Mouse (Mus musculus) cerebellum, adult 2 months (tissue): ENCODE results near the gene Hint1. TPM values are rescaled to one million over a fixed set of nuclear protein-coding genes. Genes with fewer than 3 reads are reported as not detected.

Experiments
- DNase-seq, 2 experiments: peaks; one replicate each; pipeline ENCODE4 v3.0.0; 2021
- H3K27ac ChIP-seq: fragments of 200-500 bp; 2 replicates; pipeline ENCODE4 v1.5.1; 2012; ENCODE audit warnings: low read length, control low read depth, inconsistent platforms; ENCODE audit not compliant: insufficient read depth
- H3K27me3 ChIP-seq: fragments of 200-500 bp; 2 replicates; pipeline ENCODE4 v1.6.1; 2012; ENCODE audit warnings: inconsistent platforms, mild to moderate bottlenecking, low read length, moderate library complexity; ENCODE audit not compliant: control insufficient read depth, insufficient read depth
- H3K4me1 ChIP-seq: fragments of 200-500 bp; 2 replicates; pipeline ENCODE4 v1.6.1; 2011; ENCODE audit warnings: low read length; ENCODE audit not compliant: control insufficient read depth, insufficient read depth
- H3K4me3 ChIP-seq: fragments of 200-500 bp; replicated peaks from 2 replicates; pipeline ENCODE3; 2011; ENCODE audit warnings: mild to moderate bottlenecking, low read depth, low read length, control low read depth; ENCODE audit not compliant: insufficient read depth
- CTCF ChIP-seq: fragments of 200-500 bp; IDR thresholded peaks from 2 replicates; pipeline ENCODE4 v1.5.1; 2011; ENCODE audit warnings: low read depth, mild to moderate bottlenecking, control low read depth, low read length, moderate library complexity, borderline replicate concordance; ENCODE audit not compliant: insufficient read depth
- POLR2A ChIP-seq: fragments of 200-500 bp; IDR thresholded peaks from 2 replicates; pipeline ENCODE4 v1.6.1; 2011; ENCODE audit warnings: low read length, control low read depth, borderline replicate concordance; ENCODE audit not compliant: insufficient read depth
- WGBS: fragments of 180-500 bp; shearing (Covaris S2); methylation state at CpG from one replicate; pipeline ENCODE4 v1.1.7; 2018; 5-methylcytosine and 5-hydroxymethylcytosine counted together
- polyA plus RNA-seq: library from polyadenylated mRNA; depleted of rRNA; stranded (reverse); fragments of >200 nt; gene quantifications from 2 replicates; pipeline ENCODE4 v1.2.3, GENCODE M21; 2012

Hint1 gene
- polyA plus RNA-seq, 1 experiment, result 786 TPM

DNA sequence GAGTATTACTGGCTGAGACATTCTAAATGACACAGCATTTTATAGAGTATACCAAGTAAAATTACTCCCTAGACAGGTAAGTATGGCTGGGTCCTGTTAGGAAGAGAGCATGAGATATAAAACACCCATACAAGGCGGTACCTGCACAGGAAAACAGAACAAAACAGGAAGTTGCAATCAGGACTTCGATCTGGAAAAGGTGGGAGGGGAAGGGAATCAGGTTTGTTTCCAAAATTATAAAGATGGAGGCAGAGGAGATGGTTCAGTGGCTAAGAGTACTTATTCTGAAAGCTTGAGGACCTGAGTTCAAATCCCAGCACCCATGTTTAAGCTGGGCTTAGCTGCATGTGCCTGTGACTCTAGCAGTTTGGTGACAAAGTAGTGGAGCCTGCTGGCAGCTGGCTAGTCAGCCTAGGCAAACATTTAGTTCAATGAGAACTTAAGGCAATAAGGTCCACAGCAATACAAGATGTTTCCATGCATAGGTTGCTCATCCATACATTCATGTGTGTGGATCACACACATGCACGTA, 1.8 kb downstream of the Hint1 start:
- H3K27ac ChIP-seq, result no peak overlapping the region
- peaks cover 3% of the 10 kb centered on the region for H3K4me1 ChIP-seq
- DNase-seq, result no peak
- no peaks in the 10 kb centered on the region for H3K27me3 ChIP-seq
- WGBS, result 83% methylated on average over 3 of the region's 3 CpGs
- H3K4me3 ChIP-seq, result no peak overlapping the region
- TF ChIP-seq POLR2A, result no peak
- TF ChIP-seq CTCF, result no peak

DNA sequence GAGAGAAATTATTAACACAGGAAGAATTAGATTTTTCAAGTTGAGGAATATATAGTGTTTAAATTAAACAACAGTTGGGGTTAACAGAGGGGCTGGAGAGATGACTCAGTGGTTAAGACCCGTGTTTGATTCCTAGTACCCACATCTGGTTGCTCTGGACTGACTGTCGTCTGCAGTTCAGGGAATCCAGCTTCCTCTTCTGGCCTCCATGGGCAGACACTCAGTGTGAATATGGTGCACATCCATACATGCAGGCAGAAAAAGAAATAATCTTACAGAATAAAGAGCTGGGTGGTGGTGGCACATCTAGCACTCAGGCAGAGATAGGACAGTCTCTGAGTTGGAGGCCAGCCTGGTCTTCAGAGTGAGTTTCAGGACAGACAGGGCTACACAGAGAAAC, 2.3 kb downstream of the Hint1 start:
- DNase-seq, result no peak
- Histone ChIP-seq H3K27ac (no peak overlapping the region), H3K4me1 (peaks cover 3% of the 10 kb centered on the region), H3K27me3 (no peaks in the 10 kb centered on the region), H3K4me3 (no peak overlapping the region)
- 55% methylated on average over 2 of the region's 2 CpGs for WGBS
- TF ChIP-seq CTCF, result no peak
- no peak for TF ChIP-seq POLR2A

DNA sequence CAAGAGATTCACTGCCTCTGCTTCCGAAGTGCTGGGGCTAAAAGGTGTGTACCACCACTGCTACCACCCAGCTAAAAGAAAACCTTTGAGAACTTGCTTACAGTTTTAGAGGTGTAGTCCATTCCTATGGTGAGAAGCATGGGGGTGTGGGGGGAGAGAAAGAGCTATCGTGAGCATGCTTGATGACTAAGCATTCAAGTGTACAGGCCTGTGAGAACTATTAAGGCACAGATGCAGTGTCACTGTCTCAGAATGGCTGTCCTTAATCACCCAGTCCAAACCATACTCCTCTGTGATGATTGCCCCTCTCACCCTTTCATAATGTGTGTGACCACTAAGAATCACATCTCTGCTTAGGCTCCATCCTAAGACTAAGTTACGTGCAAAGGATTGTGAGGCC, 3.1 kb downstream of the Hint1 start:
- TF ChIP-seq POLR2A, result no peak
- TF ChIP-seq CTCF, result no peak
- H3K27me3 ChIP-seq, result no peaks in the 10 kb centered on the region
- no peak overlapping the region for H3K4me3 ChIP-seq
- no peak overlapping the region for H3K27ac ChIP-seq
- DNase-seq, result no peak
- 60% methylated on average over 3 of the region's 3 CpGs for WGBS
- H3K4me1 ChIP-seq, result peaks cover 3% of the 10 kb centered on the region

- Histone ChIP-seq H3K27me3 (no peaks in the 10 kb centered on the region), H3K4me1 (peaks cover 3% of the 10 kb centered on the region), H3K27ac (no peak overlapping the region; the same call in 1 of the 2 replicates), H3K4me3 (no peak overlapping the region)
- TF ChIP-seq CTCF, result no peak
- no peak for TF ChIP-seq POLR2A
- no peak for DNase-seq
- 51% methylated on average over 7 of the region's 7 CpGs for WGBS
Measured at GRCm38 (mm10) chr11:54871831-54872537, 5.8 kb downstream of the Hint1 start.

DNA sequence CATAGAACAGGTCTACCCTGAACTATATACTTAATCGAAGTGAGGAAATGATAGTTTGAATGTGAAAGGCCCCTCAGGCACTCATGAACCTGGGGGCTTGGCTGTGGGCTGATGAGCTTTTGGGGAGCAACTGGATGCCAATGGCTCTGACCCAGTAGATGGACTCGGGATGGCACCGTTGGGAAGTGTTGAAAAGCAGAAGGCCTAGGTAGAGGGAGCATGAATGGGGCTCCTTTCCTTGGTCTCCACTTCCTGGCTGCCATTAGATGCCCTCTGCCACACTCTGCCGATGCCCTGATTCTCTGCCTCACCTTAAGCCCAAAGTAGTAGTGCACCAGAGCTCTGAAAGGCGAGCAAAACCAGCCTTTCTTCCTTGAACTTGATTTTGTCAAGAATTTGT, 9.8 kb downstream of the Hint1 start:
- no peak overlapping the region for H3K4me3 ChIP-seq
- no peaks in the 10 kb centered on the region for H3K27me3 ChIP-seq
- H3K27ac ChIP-seq, result no peak overlapping the region
- TF ChIP-seq CTCF (no peak), POLR2A (no peak)
- no peaks in the 10 kb centered on the region; the same call in 1 of the 2 replicates for H3K4me1 ChIP-seq
- DNase-seq, result no peak
- WGBS, result 87% methylated on average over 5 of the region's 5 CpGs

GRCm38 (mm10) chr11:54878893-54879292, 12.7 kb downstream of the Hint1 start:
- DNase-seq, result no peak
- Histone ChIP-seq H3K4me1 (no peaks in the 10 kb centered on the region), H3K27me3 (no peaks in the 10 kb centered on the region), H3K4me3 (no peak overlapping the region), H3K27ac (no peak overlapping the region)
- TF ChIP-seq POLR2A (no peak), CTCF (no peak)
- WGBS, result 84% methylated on average over 6 of the region's 6 CpGs

GRCm38 (mm10) chr11:54879434-54879833, 13.3 kb downstream of the Hint1 start:
- no peak overlapping the region for H3K27ac ChIP-seq
- no peaks in the 10 kb centered on the region for H3K4me1 ChIP-seq
- DNase-seq, result no peak
- TF ChIP-seq POLR2A, result no peak
- peak; percentile 58 for TF ChIP-seq CTCF
- no peak overlapping the region for H3K4me3 ChIP-seq
- WGBS, result 41% methylated on average over 4 of the region's 4 CpGs
- no peaks in the 10 kb centered on the region for H3K27me3 ChIP-seq

GRCm38 (mm10) chr11:54879922-54880321, 13.7 kb downstream of the Hint1 start:
- no peak overlapping the region for H3K27ac ChIP-seq
- H3K4me1 ChIP-seq, result no peaks in the 10 kb centered on the region
- 92% methylated on average over 10 of the region's 10 CpGs for WGBS
- no peak for DNase-seq
- H3K4me3 ChIP-seq, result no peak overlapping the region
- TF ChIP-seq CTCF, result no peak
- no peak for TF ChIP-seq POLR2A
- H3K27me3 ChIP-seq, result no peaks in the 10 kb centered on the region
